Mouse (Mus musculus) heart, adult 2 months (tissue): ENCODE results near the gene Unc13b.

Experiments used
- CTCF ChIP-seq: fragments of 200-600 bp; IDR thresholded peaks from 2 replicates; pipeline ENCODE4 v1.8.1; 2022; ENCODE audit warnings: antibody characterized with exemption, mild to moderate bottlenecking, moderate library complexity
- EP300 ChIP-seq: fragments of 200-500 bp; IDR thresholded peaks from 2 replicates; pipeline ENCODE4 v1.6.1; 2011; ENCODE audit warnings: low read depth, low read length, control low read depth; ENCODE audit not compliant: insufficient read depth
- POLR2A ChIP-seq: fragments of 200-500 bp; IDR thresholded peaks from 2 replicates; pipeline ENCODE4 v1.6.1; 2011; ENCODE audit warnings: mild to moderate bottlenecking, low read depth, low read length, control low read depth; ENCODE audit not compliant: insufficient read depth

DNA sequence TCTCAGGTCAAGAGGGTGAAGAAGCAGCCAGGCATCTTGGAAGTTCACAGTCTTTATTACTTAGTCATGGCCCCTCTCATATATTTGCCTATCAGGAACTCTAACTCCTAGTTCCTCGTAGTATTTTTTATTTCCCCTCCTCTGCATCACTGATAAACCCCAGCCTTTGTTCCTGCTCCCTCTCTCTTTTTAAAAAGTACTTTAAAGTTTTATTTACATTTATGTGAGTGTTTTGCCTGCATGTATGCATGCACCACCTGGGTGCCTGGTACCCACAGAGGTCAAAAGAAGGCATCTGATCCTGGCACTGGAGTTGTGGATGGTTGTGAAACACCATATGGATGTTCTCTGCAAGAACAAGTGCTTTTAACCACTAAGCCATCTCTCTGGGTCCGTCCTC lies 207.4 kb downstream of the Unc13b start:
- no peak for TF ChIP-seq CTCF
- no peak for TF ChIP-seq POLR2A
- TF ChIP-seq EP300 = no peak
